Mouse (Mus musculus) yolk sac, embryonic 10.5 days (tissue): ENCODE results near the gene Arid3c.

Experiments
- DNase-seq: peaks from one replicate; pipeline ENCODE4 v3.0.0-alpha.2; 2017; ENCODE audit warnings: low spot score

The Arid3c gene

DNA sequence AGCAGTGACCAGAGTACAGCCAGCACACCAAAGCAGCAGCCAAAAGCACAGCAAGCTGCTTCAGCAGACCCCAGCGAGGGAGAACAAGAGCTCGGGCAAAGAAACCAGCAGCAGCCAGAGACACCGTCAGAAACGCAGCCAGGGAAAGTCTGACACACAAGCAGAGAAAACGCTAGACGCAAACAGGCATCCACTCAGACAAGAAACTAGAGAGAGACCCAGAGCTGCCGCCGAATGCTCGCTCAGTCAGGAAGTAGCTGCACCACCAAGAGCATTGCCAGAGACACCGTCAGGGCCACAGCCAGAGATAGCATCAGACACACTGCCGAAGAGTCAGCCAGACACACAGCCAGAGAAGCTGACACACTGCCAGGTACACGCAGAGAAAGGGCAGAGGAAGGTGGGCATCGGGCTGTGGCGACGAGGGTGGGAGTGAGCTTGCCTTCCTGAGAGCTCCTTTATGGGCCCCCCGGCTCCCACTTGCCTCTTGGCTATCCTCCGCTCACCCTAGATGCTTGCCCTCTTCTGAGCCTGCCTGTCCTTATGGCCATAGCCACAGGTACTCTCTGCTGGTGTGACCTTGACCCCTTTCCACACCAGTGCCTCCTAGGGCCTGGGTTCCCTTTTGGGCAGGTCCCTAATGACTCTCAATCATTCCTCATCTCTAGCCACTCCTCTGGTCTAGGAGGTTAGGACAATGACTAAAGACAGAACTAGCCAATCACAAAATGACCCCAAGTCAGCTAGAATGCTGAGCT, 54.5 kb downstream of the Arid3c start:
- no peak for DNase-seq
